ENCODE assay signal across 14 mouse cellular contexts in the genomic region with DNA sequence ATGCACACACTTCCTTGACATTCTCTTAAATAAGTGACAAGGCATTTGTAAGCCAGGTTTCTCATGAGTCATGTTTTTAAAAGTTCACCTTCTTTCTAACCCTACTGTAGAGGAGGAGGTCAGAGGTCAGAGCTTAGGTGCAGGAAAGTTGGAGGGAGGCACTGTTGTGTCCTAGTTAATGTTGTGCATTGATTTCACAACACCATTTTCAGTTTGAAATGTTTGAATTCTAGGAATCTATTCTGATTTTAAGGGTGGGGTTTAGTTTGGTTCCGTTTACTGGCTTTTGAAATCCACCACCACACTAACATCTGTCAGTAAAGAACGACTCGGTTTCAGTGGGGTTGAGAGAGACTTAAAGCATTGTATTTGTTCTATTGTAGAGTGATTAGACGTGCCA. TPM values are rescaled to one million over a fixed set of nuclear protein-coding genes. Genes with fewer than 3 reads are reported as not detected.
"Had no signal": no experiment of that assay in that cellular context is flagged by ENCODE, and none has a peak within 500 bp of the region (broad histone marks: within the 10 kb centered on the region; RNA-seq: fewer than 3 reads in every experiment).

No protein-coding gene starts in this region.

- H3K27me3 ChIP-seq: limb, embryonic 13.5 days; lung, embryonic 15.5 days; neural tube, embryonic 13.5 days had no signal

- ATAC-seq: inflammation-experienced regulatory T-cells, adult 6 months; intestine, postnatal 0 days had no signal

- H3K9ac ChIP-seq: limb, embryonic 13.5 days; liver, embryonic 14.5 days; lung, embryonic 15.5 days; neural tube, embryonic 13.5 days had no signal

- H3K9me3 ChIP-seq: limb, embryonic 13.5 days; lung, embryonic 15.5 days; neural tube, embryonic 13.5 days had no signal

- H3K27ac ChIP-seq: kidney, postnatal 0 days; limb, embryonic 13.5 days; liver, embryonic 14.5 days; lung, embryonic 15.5 days; macrophage; neural tube, embryonic 13.5 days had no signal

- H3K4me2 ChIP-seq: limb, embryonic 13.5 days; lung, embryonic 15.5 days; neural tube, embryonic 13.5 days had no signal

- DNase-seq: kidney, adult 9 months; kidney, postnatal 36 days; left cerebral cortex, postnatal 4 days; midbrain, embryonic 14.5 days; right cerebral cortex, postnatal 25 days; thymus, postnatal 4 days had no signal

- H3K4me1 ChIP-seq: limb, embryonic 13.5 days; neural tube, embryonic 13.5 days had no signal

- H3K36me3 ChIP-seq: lung, embryonic 15.5 days; neural tube, embryonic 13.5 days had no signal

- H3K4me3 ChIP-seq: limb, embryonic 13.5 days; lung, embryonic 15.5 days; neural tube, embryonic 13.5 days had no signal

RNA-seq across cellular contexts. Expression of gene Adra2a, which starts 33.0 kb away (rescaled TPM):
- polyA plus RNA-seq: inflammation-experienced regulatory T-cells, adult 6 months; macrophage had no signal
